Mouse (Mus musculus) E14TG2a.4 (cell line): Measurements from ENCODE around the gene Lhx2.

Experiments used
- CTCF ChIP-seq: conservative IDR thresholded peaks from 2 replicates; pipeline ENCODE4 v1.5.1; 2014; ENCODE audit warnings: low read length
- POU5F1 ChIP-seq: IDR thresholded peaks from 2 replicates; pipeline ENCODE4 v1.6.1; 2014; ENCODE audit warnings: low read length, borderline replicate concordance

- TF ChIP-seq CTCF (no peak), POU5F1 (no peak)
Measured at GRCm38 (mm10) chr2:38339910-38340625, 987 bp downstream of the Lhx2 start.
